Mouse (Mus musculus) left cerebral cortex, adult 18-20 months (tissue): ENCODE data around the gene Rps15. TPM values are rescaled to one million over a fixed set of nuclear protein-coding genes. Genes with fewer than 3 reads are reported as not detected.

Experiments
- DNase-seq, 2 experiments: peaks; one replicate each; pipeline ENCODE4 v3.0.0; 2021 to 2022; ENCODE audit warnings: low spot score in 2 of 2, mixed read lengths in 1 of 2
- total RNA-seq, 2 experiments: library from RNA; stranded (reverse); gene quantifications; 2 replicates each; pipeline ENCODE4 v1.2.3; 2021

Gene Rps15
- total RNA-seq, 2 experiments from 2014 or later, result 965 to 1,061 TPM

DNA sequence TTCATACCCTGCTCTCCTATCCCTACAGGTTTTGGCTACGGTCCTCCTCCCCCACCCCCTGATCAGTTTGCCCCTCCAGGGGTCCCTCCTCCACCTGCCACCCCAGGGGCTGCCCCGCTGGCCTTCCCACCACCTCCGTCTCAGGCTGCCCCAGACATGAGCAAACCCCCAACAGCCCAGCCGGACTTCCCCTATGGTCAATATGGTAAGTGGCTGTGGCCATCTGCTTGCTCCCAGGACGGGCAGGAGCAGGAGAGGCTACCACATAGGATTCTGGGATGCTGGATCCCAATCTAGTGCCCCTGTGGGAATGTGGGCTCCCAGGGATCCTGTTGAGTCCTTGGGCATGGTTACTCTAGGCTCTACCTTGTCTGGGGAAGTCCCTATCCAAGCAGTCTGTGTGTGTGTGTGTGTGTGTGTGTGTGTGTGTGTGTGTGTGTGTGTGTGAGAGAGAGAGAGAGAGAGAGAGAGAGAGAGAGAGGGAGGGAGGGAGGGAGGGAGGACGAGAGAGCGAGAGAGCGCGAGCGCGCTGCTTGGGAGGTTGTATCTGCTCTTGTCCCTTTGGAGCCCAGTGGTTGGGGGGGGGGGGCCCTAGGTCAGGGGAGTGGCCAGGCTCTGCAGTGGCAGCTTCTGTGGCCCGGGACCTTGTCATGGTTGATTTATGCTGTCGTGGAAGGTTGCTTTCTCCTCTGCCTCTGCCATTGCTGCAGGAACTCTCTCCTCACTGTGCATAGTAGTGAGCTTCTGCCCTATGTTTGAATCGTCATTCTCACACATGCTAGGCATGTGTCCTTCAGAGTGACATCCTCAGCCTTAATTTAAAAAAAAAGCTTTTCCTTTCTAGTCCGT is 6.8 kb upstream of the Rps15 start:
- DNase-seq, result no peak

DNA sequence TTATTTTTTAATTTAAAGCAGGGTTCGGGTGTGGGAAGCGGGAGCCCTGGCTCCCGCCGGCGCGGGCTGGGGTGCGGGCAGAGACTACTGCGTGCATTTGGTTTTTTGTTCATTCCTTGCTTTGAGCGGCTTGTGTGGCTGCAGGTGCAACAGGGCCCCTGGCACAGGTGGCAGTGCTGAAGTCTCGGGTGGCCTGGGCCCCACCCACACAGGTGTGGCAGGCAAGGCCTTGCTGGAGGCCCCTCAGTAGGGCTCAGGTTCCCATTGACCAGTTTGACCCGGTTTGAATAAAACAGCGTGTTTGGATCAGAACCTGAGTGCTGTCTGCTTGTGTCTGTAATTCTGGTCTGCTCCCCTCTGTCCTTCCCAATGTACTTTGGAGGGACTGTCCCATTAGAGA is 4.2 kb upstream of the Rps15 start:
- no peak for DNase-seq

DNA sequence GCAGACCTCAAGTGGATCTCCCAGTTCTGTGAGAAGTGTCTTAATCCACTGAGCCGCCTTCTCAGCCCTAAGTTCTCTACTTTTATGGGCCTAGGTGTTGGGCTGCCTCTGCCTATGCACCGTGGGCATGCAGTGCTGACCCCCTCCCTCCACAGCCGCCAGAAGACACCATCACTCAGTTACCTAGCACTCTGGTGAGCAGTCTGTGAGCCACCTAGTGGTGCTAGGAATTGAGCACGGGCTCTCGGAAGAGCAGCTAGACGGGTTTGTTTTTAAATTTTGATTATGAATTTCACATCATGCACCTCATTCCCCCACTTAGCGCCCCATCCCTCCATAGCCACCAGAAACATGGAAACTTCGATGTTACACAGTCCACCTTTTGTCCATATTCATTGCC is 3.6 kb upstream of the Rps15 start:
- DNase-seq, result no peak

DNA sequence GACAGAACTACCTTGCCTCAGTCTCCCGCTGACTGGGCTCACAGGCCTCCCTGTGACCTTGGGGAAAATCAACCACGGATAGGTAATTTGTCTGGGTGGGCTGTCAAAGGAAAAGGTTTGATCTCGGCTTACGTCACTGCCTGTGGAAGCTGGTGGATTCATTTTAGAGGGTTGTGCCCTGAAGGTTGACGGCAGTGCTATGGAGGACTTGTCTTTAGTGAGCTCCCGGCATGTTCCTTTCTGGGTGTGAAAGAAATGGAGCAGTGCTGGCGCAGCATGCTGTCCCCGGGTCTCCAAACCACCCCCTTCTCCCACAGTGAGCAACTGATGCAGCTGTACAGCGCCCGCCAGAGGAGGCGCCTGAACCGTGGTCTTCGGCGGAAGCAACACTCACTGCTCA is 1.1 kb downstream of the Rps15 start:
- no peak for DNase-seq

DNA sequence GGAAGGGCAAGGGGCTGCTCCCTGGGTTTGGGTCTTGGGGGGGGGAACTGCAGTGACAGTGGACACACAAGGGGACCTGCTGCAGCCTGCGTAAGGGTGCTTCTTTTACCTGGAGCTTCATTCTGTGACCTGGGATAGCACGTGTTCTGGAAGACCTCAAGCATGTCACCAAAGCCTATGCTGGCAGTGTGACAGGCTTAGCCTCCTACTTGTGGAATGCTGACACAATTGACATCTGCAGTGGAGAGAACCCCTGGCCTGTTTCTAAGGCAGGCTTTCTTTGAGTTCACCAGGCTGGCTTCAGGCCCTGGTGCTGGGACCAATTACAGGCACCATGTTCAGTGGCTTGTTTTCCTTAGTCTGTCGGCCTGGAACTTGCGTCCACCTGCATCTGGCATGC is 2.1 kb downstream of the Rps15 start:
- no peak for DNase-seq

DNA sequence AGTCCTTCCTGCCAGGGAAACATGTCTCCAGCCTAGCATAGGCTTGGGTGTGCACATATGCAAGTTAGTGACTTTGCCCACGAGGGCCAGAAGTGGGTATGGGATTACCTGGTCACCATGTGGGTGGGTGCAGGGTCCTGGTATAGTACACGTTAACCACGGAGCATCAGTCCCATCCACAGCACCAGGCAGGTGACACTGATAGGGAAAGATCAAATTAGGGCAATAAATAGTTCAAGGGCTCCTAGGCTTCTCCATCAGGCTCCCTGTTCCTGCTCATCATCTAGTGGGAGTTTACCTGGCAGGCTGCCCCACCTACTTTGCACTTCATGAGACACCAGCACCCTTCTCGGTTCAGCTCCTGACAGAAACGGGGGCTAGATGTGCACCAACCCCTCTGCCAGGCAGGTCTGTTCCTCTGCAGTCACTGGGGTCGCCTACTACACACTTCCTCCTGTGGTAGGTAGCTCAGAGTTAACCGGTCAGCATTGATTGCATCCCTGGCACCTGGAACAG is 2.6 kb downstream of the Rps15 start:
- DNase-seq, result no peak

DNA sequence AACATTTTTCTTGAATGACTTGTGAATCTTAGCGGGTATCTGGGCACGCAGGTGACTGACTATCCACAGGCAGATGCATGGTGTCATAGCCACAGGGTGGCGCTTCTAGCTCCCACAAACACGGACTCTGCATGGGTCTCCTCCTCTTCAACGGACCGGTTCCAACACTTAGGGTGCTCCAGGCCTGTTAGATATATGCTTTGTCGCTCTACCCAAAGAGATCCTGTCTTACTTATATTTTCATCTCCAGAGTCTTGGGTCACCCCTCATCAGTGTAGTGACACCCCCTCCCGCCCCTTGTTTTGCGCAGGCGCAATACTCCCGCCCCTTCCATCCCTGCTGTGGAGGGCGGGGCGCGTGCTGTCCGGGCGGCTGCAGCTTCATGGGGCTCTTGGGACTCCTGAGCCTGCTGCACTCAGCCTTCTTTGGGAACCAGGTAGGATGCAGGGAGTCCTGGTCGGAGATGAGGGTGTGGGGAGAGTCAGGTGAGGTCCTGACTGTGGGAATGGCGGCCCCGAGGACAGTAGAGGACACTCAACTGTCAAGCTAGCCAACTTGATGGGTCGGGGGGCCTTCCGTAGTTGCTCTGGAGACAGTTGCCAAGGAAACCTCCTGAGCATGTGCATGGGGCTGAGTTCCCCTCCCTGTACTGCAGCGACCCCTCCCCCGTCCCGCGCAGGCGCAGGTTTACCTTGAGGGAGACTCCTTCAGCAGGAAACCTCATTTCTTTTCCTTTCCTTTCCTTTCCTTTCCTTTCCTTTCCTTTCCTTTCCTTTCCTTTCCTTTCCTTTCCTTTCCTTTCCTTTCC is 3.6 kb downstream of the Rps15 start, which contains the start of gene Apc2:
TSS of gene Apc2 (plus strand) at position 360 of the 808 bp plus-strand sequence.
- peak; percentile 70 to 81 for DNase-seq

DNA sequence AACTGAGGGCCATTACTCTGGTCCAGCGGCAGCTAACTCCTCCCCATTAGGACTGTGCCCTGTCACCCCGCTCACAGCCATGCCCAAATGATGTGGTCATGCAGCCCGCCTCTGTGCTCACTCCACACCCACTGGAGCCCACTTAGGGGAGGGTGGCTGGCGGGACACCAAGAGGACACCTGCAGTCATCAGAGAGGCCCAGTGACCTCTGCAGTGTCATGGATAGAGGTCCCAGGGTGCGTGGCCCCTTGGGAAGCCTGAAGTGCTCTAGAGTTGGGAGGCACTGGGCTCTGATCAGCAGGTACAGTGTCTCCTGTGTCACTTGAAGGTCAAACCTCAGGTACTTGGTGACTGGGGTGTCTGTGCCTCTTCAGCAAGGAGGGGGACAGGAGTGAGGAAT is 4.6 kb downstream of the Rps15 start:
- DNase-seq, result no peak

DNA sequence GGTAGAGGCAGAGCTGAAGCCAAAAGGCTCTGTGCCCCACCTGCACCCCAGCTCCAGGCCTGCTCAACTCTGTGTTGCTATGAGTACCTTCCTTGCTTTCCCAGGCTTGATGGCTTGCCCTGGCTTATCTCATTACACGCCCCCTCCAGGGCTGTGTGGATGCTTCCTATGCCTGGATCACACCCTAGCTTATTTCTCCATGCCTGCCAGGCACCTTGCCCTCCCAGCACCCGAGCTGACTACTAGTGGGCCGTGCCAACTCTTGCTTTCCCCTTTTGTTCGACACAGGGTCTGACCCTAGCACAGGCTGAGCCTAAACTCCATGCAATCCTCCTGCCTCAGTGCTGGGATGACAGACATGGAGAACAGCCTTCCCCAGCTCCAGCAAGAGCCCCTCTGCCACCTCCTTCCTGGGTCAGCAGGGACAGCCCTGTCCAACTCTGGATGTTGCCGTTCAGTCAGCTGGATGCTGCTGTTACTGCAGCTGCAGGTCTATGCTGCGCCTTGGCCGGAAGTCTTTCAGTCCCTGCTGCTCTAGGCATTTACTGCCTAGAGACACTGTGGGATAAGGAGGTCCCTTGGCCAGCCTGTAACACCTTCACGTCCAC is 5.4 kb downstream of the Rps15 start:
- no peak for DNase-seq

DNA sequence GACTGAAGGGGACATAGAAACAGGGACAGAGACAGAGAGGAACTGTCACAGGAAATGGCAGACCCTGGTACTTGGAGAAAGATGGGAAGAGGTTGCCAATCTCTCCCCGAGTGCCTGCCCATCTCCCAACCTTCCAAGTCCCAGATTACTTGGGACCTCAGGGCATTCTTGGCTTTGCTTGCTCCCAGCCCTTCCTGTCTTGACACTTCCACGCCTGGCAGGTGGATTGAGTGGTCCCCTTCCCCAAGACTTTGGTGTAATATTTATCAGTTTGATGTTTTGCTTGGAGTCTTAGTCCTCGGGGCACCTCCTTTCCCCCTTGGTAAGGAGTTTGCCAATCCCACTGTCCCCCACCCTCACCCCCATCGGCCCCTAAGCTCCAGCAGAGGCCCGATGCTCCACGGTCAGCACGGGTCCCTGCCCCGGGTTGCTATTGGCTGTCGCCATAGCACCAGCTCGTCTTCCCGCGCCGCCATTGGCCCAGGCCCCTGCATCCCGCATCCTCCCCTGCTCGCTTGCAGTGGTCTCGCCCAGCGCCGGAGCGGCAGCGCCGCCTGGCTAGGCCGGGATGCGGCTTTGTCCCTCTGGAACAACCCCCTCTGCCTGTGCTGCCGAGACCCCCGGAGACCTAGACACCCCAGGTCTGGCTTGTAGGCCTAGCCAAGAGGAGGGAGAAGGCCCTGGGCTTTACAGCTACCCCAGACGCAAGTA is 6.5 kb downstream of the Rps15 start:
- peak; percentile 92 to 93 for DNase-seq

DNA sequence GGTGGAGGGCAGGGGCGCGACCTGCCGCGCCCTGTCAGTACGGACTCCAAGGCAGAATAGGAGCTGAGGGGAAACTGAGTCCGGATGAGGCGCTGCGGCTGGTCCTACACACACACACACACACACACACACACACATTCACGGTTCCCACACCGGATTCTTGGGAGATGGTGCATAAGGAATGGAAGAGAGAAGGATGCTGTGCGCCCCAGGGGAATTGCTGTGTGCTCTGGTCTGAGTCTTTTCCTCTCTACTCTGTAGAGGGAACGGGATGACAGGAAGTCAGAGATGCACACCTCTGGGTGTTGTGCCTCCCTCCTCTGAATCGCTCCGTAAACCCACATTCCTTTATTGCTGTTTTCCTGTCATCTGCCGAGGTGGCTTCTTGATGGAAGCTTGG is 7.0 kb downstream of the Rps15 start:
- DNase-seq, result no peak

DNA sequence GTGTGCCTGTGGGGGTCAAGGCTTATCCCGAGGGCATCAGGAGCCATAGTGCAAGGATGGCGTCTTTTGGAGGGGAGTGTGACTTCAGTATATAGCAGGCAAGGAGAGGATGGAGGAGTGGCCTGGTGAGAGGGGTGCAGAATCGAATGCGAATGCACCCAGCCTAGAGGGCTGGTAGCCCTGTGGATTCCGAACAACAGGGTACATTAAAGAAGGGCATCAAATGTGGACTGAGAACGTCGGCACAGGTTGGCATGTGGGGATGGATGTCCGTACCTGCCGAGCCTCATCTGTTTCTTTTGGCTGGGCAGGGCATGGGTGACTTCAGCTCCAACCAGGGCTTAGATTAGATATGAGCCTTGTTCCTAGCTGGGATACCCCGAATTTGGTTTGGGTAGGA is 7.6 kb downstream of the Rps15 start:
- no peak for DNase-seq

DNA sequence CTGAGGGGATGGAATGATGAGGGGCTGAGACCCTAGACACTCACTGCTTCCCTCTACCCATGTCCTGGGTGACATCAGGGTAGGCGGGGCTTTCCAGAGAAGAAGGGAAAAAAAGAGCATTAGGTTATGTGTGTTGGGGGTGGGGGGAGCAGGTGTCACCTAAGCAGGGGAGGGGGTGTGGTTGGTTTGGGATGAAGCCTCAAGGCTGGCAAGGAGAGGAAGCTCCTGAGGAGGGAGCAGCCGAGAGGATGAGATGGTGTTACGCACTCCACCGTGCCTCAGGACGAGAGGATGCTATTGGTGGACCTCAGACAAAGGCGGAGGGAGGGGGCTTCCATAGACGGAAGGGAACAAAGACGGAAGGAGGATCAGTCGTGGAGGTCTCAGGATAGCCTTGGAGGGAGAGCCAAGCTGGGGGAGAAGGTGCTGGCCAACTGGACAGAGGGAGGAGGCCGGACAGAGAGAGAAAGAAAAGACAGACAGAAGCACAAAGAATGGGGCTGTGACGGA is 8.5 kb downstream of the Rps15 start:
- no peak for DNase-seq

DNA sequence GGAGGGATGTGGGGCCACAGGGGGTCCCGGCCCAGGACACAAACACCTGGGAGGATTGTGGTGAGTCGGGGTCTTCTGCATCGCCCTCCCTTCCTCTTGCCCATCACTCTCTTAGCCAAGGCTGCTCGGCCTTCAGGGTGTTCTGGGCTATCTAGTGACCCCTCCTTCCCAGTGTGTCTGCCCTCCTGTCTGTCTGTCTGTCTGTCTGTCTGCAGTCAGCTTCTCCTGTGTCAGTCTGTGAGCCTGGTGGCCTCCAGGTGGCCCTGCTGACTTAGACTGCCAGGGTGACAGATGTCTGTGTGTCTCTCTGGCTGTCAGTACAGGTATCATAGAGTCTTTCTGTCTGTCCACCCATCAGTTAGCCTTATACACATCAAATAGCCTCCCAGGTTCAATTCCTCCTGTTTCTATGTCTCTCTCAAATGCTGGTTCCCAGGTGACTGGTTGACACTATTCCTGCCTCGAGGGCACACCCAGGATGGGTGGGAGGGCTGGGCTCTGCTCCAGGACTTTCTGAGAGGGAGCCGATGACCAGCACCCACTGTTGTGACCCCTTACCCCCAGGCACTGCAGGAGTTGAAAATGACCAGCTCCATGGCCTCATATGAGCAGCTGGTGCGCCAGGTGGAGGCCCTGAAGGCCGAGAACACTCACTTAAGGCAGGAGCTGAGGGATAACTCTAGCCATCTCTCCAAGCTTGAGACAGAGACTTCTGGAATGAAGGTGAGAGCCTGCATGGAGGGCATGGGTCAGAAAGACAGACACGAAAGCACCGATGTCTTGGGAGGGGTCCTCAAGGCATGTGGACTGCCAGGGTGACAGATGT is 9.2 kb downstream of the Rps15 start:
- no peak for DNase-seq

DNA sequence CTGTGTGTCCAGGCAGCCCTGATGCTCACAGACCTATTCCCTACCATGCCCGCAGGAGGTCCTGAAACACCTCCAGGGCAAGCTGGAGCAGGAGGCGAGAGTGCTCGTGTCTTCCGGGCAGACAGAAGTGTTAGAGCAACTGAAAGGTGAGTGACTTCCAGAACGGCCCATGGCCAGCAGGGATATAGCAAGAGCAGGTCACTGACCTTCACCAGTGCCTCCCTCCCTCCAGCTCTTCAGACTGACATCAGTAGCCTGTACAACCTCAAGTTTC is 9.8 kb downstream of the Rps15 start:
- DNase-seq, result no peak

DNA sequence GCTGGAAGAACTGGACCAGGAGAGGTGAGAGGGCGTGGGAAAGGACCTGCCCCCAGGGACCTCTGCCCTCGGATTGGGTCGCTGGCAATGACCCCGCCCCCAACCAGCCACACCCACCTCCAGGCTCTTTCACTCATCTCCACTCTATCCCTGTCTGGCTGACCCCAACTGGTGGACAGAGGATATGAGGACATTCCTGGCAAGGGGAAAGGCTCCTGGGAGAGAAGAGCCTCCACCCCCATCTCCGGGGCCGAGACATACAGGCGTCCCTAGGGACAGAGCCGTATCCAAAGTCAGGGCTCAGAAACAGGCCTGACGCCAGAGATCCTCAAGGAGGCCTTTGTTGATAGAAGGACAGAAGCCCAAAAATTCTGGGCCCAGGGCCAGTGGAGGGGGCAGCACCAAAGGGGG is 10.2 kb downstream of the Rps15 start:
- DNase-seq, result no peak

DNA sequence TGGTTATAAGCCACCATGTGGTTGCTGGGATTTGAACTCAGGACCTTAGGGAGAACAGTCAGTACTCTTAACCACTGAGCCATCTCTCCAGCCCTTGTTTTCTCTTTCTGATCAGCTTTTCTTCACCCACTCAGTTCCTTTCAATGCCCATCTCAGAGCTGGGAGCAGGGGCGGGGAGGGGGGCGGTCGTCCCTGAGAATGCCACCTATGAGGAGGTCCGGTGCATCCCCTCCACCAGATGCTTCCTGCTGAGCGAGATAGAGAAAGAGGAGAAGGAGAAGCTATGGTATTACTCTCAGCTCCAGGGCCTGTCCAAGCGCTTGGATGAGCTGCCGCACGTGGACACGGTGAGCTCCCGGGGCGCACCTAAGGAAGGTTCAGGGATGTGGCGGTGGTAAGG is 12.2 kb downstream of the Rps15 start:
- no peak for DNase-seq

DNA sequence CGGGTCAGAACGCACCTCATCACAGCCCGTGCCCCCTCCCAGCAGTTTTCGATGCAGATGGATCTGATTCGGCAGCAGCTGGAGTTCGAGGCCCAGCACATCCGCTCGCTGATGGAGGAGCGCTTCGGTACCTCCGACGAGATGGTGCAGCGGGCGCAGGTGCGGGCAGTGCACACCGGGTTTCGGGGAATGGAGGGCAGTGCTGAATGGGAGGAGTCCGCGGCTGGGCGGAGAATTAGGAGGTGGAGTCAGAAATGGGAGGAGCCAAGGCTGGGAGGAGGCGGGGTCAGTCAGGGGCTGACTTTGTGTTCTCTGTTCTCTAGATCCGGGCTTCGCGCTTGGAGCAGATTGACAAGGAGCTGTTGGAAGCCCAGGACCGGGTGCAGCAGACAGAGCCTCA is 12.6 kb downstream of the Rps15 start:
- no peak for DNase-seq

DNA sequence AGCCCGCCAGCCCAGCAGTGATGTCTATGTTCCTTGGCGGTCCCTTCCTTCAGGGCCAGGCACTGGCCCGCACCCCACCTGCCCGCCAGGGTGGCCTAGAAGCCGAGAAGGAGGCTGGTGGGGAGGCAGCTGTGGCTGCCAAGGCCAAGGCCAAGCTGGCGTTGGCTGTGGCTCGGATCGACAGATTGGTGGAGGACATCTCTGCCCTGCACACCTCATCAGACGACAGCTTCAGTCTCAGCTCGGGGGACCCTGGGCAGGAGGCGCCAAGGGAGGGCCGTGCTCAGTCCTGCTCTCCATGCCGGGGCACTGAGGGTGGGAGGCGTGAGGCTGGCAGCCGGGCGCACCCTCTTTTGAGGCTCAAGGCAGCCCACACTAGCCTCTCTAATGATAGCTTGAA is 19.3 kb downstream of the Rps15 start:
- no peak for DNase-seq
